Mouse (Mus musculus) adrenal gland, adult 2 months (tissue): Measurements from ENCODE around the gene Hcrt. TPM values are rescaled to one million over a fixed set of nuclear protein-coding genes. Genes with fewer than 3 reads are reported as not detected.

Experiments
- DNase-seq: peaks from one replicate; pipeline ENCODE4 v3.0.0; 2021
- long read RNA-seq: library from polyadenylated mRNA; stranded (forward); transcript quantifications from one replicate; pipeline ENCODE4 v2.0.0, GENCODE M21; 2021
- polyA plus RNA-seq: library from polyadenylated mRNA; depleted of rRNA; stranded (reverse); fragments of >200 nt; gene quantifications from 2 replicates; pipeline ENCODE4 v1.2.3, GENCODE M21; 2012; rRNA removed
- total RNA-seq, 2 experiments: library from RNA; stranded (reverse); gene quantifications; 2 replicates each; pipeline ENCODE4 v1.2.3; 2021

The Hcrt gene
- total RNA-seq (not detected), polyA plus RNA-seq (not detected in 2 replicates)
- long read RNA-seq, result 0 reads

- DNase-seq, result no peak
Measured at GRCm38 (mm10) chr11:100762831-100763230, at the start of gene Hcrt. Gene Hcrt, minus strand, starts transcription at chr11:100762931.

GRCm38 (mm10) chr11:100811132-100811531 lies 48.4 kb upstream of the Hcrt start:
- no peak for DNase-seq

- DNase-seq, result no peak
Measured at GRCm38 (mm10) chr11:100810516-100810915, 47.8 kb upstream of the Hcrt start.

- DNase-seq, result no peak
Measured at GRCm38 (mm10) chr11:100806380-100807305, 43.9 kb upstream of the Hcrt start.

- no peak for DNase-seq
Measured at GRCm38 (mm10) chr11:100805535-100805934, 42.8 kb upstream of the Hcrt start.

GRCm38 (mm10) chr11:100804409-100804808 lies 41.7 kb upstream of the Hcrt start:
- DNase-seq, result no peak

GRCm38 (mm10) chr11:100799426-100799825 lies 36.7 kb upstream of the Hcrt start:
- DNase-seq, result peak; percentile 89

GRCm38 (mm10) chr11:100796585-100796984 lies 33.9 kb upstream of the Hcrt start:
- no peak for DNase-seq

- DNase-seq, result no peak
Measured at GRCm38 (mm10) chr11:100795386-100795785, 32.7 kb upstream of the Hcrt start.

GRCm38 (mm10) chr11:100791457-100792049 lies 28.8 kb upstream of the Hcrt start:
- DNase-seq, result peak; percentile 85

GRCm38 (mm10) chr11:100790644-100791043 lies 27.9 kb upstream of the Hcrt start:
- DNase-seq, result peak; percentile 78

- no peak for DNase-seq
Measured at GRCm38 (mm10) chr11:100789702-100790101, 27.0 kb upstream of the Hcrt start.

GRCm38 (mm10) chr11:100785774-100786173 lies 23.0 kb upstream of the Hcrt start:
- DNase-seq, result no peak

- no peak for DNase-seq
Measured at GRCm38 (mm10) chr11:100784286-100784685, 21.6 kb upstream of the Hcrt start.

- no peak for DNase-seq
Measured at GRCm38 (mm10) chr11:100782568-100782967, 19.8 kb upstream of the Hcrt start.

GRCm38 (mm10) chr11:100781763-100782475 lies 19.2 kb upstream of the Hcrt start:
- no peak for DNase-seq

GRCm38 (mm10) chr11:100780247-100780646 lies 17.5 kb upstream of the Hcrt start:
- peak; percentile 68 for DNase-seq

GRCm38 (mm10) chr11:100778069-100778468 lies 15.3 kb upstream of the Hcrt start:
- no peak for DNase-seq

- DNase-seq, result no peak
Measured at GRCm38 (mm10) chr11:100775921-100776320, 13.2 kb upstream of the Hcrt start.

- no peak for DNase-seq
Measured at GRCm38 (mm10) chr11:100774261-100774660, 11.5 kb upstream of the Hcrt start.

GRCm38 (mm10) chr11:100770646-100771408 lies 8.1 kb upstream of the Hcrt start, which contains the start of gene Ghdc:
Gene Ghdc, minus strand, starts transcription at chr11:100770957.
- DNase-seq, result peak; percentile 93

- no peak for DNase-seq
Measured at GRCm38 (mm10) chr11:100769980-100770379, 7.2 kb upstream of the Hcrt start.
